Mouse (Mus musculus) CH12.LX (cell line): ENCODE results near the gene Ppfia3. TPM values are rescaled to one million over a fixed set of nuclear protein-coding genes. Genes with fewer than 3 reads are reported as not detected.

Experiments
- DNase-seq: peaks from one replicate; pipeline ENCODE4 v3.0.0-alpha.2; 2013; ENCODE audit errors: extremely low read depth
- H3K27ac ChIP-seq: 2 replicates; pipeline ENCODE4 v1.5.1; 2012; ENCODE audit warnings: low read depth, mild to moderate bottlenecking, control low read depth, moderate library complexity; ENCODE audit not compliant: insufficient read depth
- H3K27me3 ChIP-seq: replicated peaks from 2 replicates; pipeline ENCODE3; 2012; ENCODE audit warnings: inconsistent platforms
- H3K36me3 ChIP-seq, 2 experiments: replicated peaks in 1 of 2; 2 replicates each; pipeline versions ENCODE3 to v1.6.1; 2012; ENCODE audit warnings: inconsistent platforms in 1 of 2, low read length in 1 of 2, mild to moderate bottlenecking in 1 of 2, mixed read lengths in 1 of 2, moderate library complexity in 1 of 2; ENCODE audit not compliant: control insufficient read depth in 1 of 2, insufficient read depth in 1 of 2
- H3K4me1 ChIP-seq, 2 experiments: 2 replicates each; pipeline ENCODE4 v1.6.1; 2012; ENCODE audit warnings: inconsistent platforms in 1 of 2, moderate library complexity in 1 of 2; ENCODE audit not compliant: insufficient read depth in 2 of 2, control insufficient read depth in 1 of 2
- H3K4me2 ChIP-seq: 2 replicates; pipeline ENCODE4 v1.6.1; 2012; ENCODE audit warnings: low read depth, mild to moderate bottlenecking, control low read depth; ENCODE audit not compliant: poor library complexity, insufficient read depth, severe bottlenecking
- H3K4me3 ChIP-seq, 3 experiments: fragments of 150-350 bp in 1 of 3; sonication (generic) in 1 of 3; replicated peaks in 1 of 3; 2 replicates each; pipeline versions ENCODE3 to v1.5.1; 2011 to 2012; ENCODE audit warnings: low read depth in 2 of 3, low read length in 2 of 3, mild to moderate bottlenecking in 2 of 3, moderate library complexity in 2 of 3, control low read depth in 1 of 3, improper control_type of control experiment in 1 of 3, inconsistent platforms in 1 of 3, mixed read lengths in 1 of 3; ENCODE audit not compliant: poor library complexity in 1 of 3
- H3K79me2 ChIP-seq: replicated peaks from 2 replicates; pipeline ENCODE4 v1.6.1; 2012; ENCODE audit warnings: mild to moderate bottlenecking, moderate library complexity; ENCODE audit not compliant: control insufficient read depth, poor library complexity, insufficient read depth, severe bottlenecking; ENCODE audit errors: extremely low read depth
- H3K9ac ChIP-seq: 2 replicates; pipeline ENCODE4 v1.6.1; 2012; ENCODE audit warnings: low read depth, mild to moderate bottlenecking, control low read depth, moderate library complexity; ENCODE audit not compliant: insufficient read depth
- H3K9me3 ChIP-seq: replicated peaks from 2 replicates; pipeline ENCODE3; 2012; ENCODE audit warnings: low read length, inconsistent platforms, mixed read lengths
- BHLHE40 ChIP-seq: IDR thresholded peaks from 2 replicates; pipeline ENCODE4 v1.6.1; 2011; ENCODE audit warnings: mild to moderate bottlenecking, low read depth, low read length, improper control_type of control experiment
- CHD1 ChIP-seq: IDR thresholded peaks from 2 replicates; pipeline ENCODE4 v1.6.1; 2012; ENCODE audit warnings: low read depth, low read length, improper control_type of control experiment, inconsistent platforms
- CTCF ChIP-seq, 2 experiments: IDR thresholded peaks in 1 of 2; conservative IDR thresholded peaks in 1 of 2; 2 replicates each; pipeline ENCODE4 v1.5.1; 2011 to 2012; ENCODE audit warnings: low read depth in 2 of 2, low read length in 2 of 2, improper control_type of control experiment in 1 of 2, inconsistent platforms in 1 of 2, mild to moderate bottlenecking in 1 of 2, moderate library complexity in 1 of 2
- E2F4 ChIP-seq: IDR thresholded peaks from 2 replicates; pipeline ENCODE4 v1.6.1; 2011; ENCODE audit warnings: low read depth, low read length, improper control_type of control experiment; ENCODE audit not compliant: insufficient replicate concordance
- EP300 ChIP-seq: IDR thresholded peaks from 2 replicates; pipeline ENCODE4 v1.6.1; 2011; ENCODE audit warnings: low read length, improper control_type of control experiment
- ETS1 ChIP-seq: conservative IDR thresholded peaks from 2 replicates; pipeline ENCODE4 v1.6.1; 2012; ENCODE audit warnings: low read depth, mild to moderate bottlenecking, inconsistent platforms, low read length, improper control_type of control experiment, moderate library complexity
- HCFC1 ChIP-seq: IDR thresholded peaks from 2 replicates; pipeline ENCODE4 v1.6.1; 2012; ENCODE audit warnings: low read depth, mild to moderate bottlenecking, inconsistent platforms, low read length, improper control_type of control experiment
- KAT2A ChIP-seq: IDR thresholded peaks from 2 replicates; pipeline ENCODE4 v1.6.1; 2012; ENCODE audit warnings: low read length, improper control_type of control experiment, inconsistent platforms; ENCODE audit not compliant: insufficient replicate concordance
- MAFK ChIP-seq: IDR thresholded peaks from 2 replicates; pipeline ENCODE4 v1.6.1; 2011; ENCODE audit warnings: low read length, improper control_type of control experiment; ENCODE audit not compliant: insufficient replicate concordance
- MAX ChIP-seq: IDR thresholded peaks from 2 replicates; pipeline ENCODE4 v1.6.1; 2011; ENCODE audit warnings: low read length, improper control_type of control experiment
- MAZ ChIP-seq: IDR thresholded peaks from 2 replicates; pipeline ENCODE4 v1.6.1; 2012; ENCODE audit warnings: low read depth, mild to moderate bottlenecking, inconsistent platforms, low read length, improper control_type of control experiment, moderate library complexity
- MXI1 ChIP-seq: IDR thresholded peaks from 2 replicates; pipeline ENCODE4 v1.6.1; 2011; ENCODE audit warnings: mild to moderate bottlenecking, low read depth, low read length, improper control_type of control experiment
- NELFE ChIP-seq: IDR thresholded peaks from 2 replicates; pipeline ENCODE4 v1.6.1; 2011; ENCODE audit warnings: low read depth, low read length, improper control_type of control experiment
- NRF1 ChIP-seq: IDR thresholded peaks from 2 replicates; pipeline ENCODE4 v1.6.1; 2014; ENCODE audit warnings: low read depth, mild to moderate bottlenecking, inconsistent platforms, low read length, improper control_type of control experiment, moderate library complexity
- POLR2A ChIP-seq: IDR thresholded peaks from 2 replicates; pipeline ENCODE4 v1.6.1; 2011; ENCODE audit warnings: low read depth, mild to moderate bottlenecking, improper control_type of control experiment, low read length
- POLR2AphosphoS2 ChIP-seq: IDR thresholded peaks from 2 replicates; pipeline ENCODE4 v1.6.1; 2011; ENCODE audit warnings: low read depth, low read length, improper control_type of control experiment
- RAD21 ChIP-seq: IDR thresholded peaks from 2 replicates; pipeline ENCODE4 v1.6.1; 2011; ENCODE audit warnings: low read depth, mild to moderate bottlenecking, low read length, improper control_type of control experiment, moderate library complexity
- SMC3 ChIP-seq: IDR thresholded peaks from 2 replicates; pipeline ENCODE4 v1.6.1; 2011; ENCODE audit warnings: low read depth, low read length, improper control_type of control experiment
- TCF12 ChIP-seq: IDR thresholded peaks from 2 replicates; pipeline ENCODE4 v1.6.1; 2014; ENCODE audit warnings: low read depth, mild to moderate bottlenecking, inconsistent platforms, low read length, improper control_type of control experiment
- USF1 ChIP-seq: IDR thresholded peaks from 2 replicates; pipeline ENCODE4 v1.6.1; 2014; ENCODE audit warnings: low read depth, mild to moderate bottlenecking, inconsistent platforms, low read length, improper control_type of control experiment
- USF2 ChIP-seq: conservative IDR thresholded peaks from 2 replicates; pipeline ENCODE4 v1.6.1; 2011; ENCODE audit warnings: low read depth, low read length, improper control_type of control experiment
- ZKSCAN1 ChIP-seq: IDR thresholded peaks from 2 replicates; pipeline ENCODE4 v1.6.1; 2012; ENCODE audit warnings: low read depth, inconsistent platforms, low read length, improper control_type of control experiment, borderline replicate concordance
- ZNF384 ChIP-seq: IDR thresholded peaks from 2 replicates; pipeline ENCODE4 v1.6.1; 2012; ENCODE audit warnings: low read depth, low read length, improper control_type of control experiment, inconsistent platforms
- dilution Hi-C: fragments of 300-500 bp; cut with MboI; formaldehyde crosslinking; loops from 2 replicates; pipeline ENCODE4 v1.14.3; 2020; ENCODE audit warnings: low sequenced_read_pairs; ENCODE audit not compliant: extremely low pct_unique_long_range_greater_than_20kb, extremely low pct_ligation_motif_present
- in situ Hi-C: fragments of 300-500 bp; cut with MboI; formaldehyde crosslinking; loops from 3 replicates; pipeline ENCODE4 v1.14.3; 2019; ENCODE audit warnings: low sequenced_read_pairs, low pct_ligation_motif_present, low pct_unique_long_range_greater_than_20kb, mixed read lengths
- polyA plus RNA-seq: library from polyadenylated mRNA; unstranded; fragments of >175 nt; gene quantifications from 2 replicates; pipeline ENCODE4 v1.2.1, GENCODE M21; 2012; ENCODE audit warnings: low read depth; ENCODE audit not compliant: insufficient read length
- total RNA-seq, 2 experiments: library from RNA; depleted of rRNA; stranded (reverse); fragments of 300-350 nt in 1 of 2; fragments of >200 nt in 1 of 2; gene quantifications; 2 replicates each; pipeline ENCODE4 v1.2.3; 2012 to 2014

The Ppfia3 gene
- total and polyA plus RNA-seq, 3 experiments, result 0.21 to 1.9 (median 0.61) TPM

DNA sequence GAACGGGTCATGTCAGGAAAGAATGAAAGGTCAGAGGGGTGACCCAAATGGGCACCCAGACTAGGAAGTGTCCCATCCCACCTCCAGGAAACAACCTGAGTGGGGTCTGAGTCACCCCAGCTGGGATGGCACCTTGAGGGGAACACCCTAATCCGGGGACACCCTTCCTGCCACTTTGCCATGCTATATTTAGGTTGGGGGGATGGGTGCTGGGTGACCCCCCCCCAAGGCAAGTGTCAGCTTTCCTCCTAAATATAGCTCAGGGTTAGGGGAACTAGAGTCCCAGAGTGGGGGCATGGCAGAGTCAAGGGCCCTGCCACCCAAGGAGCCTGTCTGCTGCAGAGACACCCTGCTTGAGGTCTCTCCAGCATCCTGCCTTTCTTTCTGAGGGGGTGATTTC, 45.6 kb upstream of the Ppfia3 start:
- Histone ChIP-seq H3K9ac (no peak overlapping the region), H3K4me3 (no peak overlapping the region), H3K27ac (no peak overlapping the region), H3K27me3 (peaks cover 57% of the 10 kb centered on the region), H3K9me3 (peaks cover 3% of the 10 kb centered on the region), H3K4me2 (no peak overlapping the region), H3K4me1 (peaks cover 4 to 17% of the 10 kb centered on the region in 2 experiments; a peak in 2 of 4 replicates), H3K36me3 (peaks cover 0 to 4% of the 10 kb centered on the region in 2 experiments), H3K79me2 (no peaks in the 10 kb centered on the region)
- dilution Hi-C loops, result no loop called here
- no peak for DNase-seq
- in situ Hi-C loops, result no loop called here
- no peak for TF ChIP-seq EP300
- TF ChIP-seq MAX, result no peak
- TF ChIP-seq USF2, result no peak
- no peak for TF ChIP-seq ZKSCAN1
- TF ChIP-seq USF1, result no peak
- no peak for TF ChIP-seq CTCF (conservative IDR thresholded peaks at IDR 0.05 in 1 of 2, IDR thresholded peaks at IDR 0.05 in 1 of 2; ENCODE audit: low read depth in 2 of 2, low read length in 2 of 2)
- no peak for TF ChIP-seq ZNF384
- TF ChIP-seq E2F4, result no peak
- no peak for TF ChIP-seq MAFK
- no peak for TF ChIP-seq NRF1
- TF ChIP-seq RAD21, result no peak
- TF ChIP-seq HCFC1, result no peak
- no peak for TF ChIP-seq POLR2AphosphoS2
- TF ChIP-seq BHLHE40, result no peak
- no peak for TF ChIP-seq CHD1
- TF ChIP-seq KAT2A, result no peak
- no peak for TF ChIP-seq MXI1

- H3K4me1 ChIP-seq, result peaks cover 4 to 26% of the 10 kb centered on the region in 2 experiments; a peak in 2 of 4 replicates
- no peaks in the 10 kb centered on the region for H3K79me2 ChIP-seq
- H3K9me3 ChIP-seq, result peaks cover 12% of the 10 kb centered on the region
- no peak overlapping the region for H3K4me2 ChIP-seq
- no peak for DNase-seq
- H3K36me3 ChIP-seq, result peaks cover 0 to 4% of the 10 kb centered on the region in 2 experiments
- peaks cover 78% of the 10 kb centered on the region for H3K27me3 ChIP-seq
- in situ Hi-C loops, result no loop called here
- dilution Hi-C loops, result no loop called here
- no peak overlapping the region for H3K4me3 ChIP-seq
- TF ChIP-seq NELFE (no peak), POLR2A (no peak), ETS1 (no peak), ZKSCAN1 (no peak), SMC3 (no peak), POLR2AphosphoS2 (no peak), TCF12 (no peak), KAT2A (no peak), MXI1 (no peak), MAZ (no peak), CHD1 (no peak), MAX (no peak)
- H3K9ac ChIP-seq, result no peak overlapping the region
- no peak overlapping the region for H3K27ac ChIP-seq
These were observed 42.8 kb upstream of the Ppfia3 start for GRCm38 (mm10) chr7:45409497-45410163.
